Mouse (Mus musculus) limb, embryonic 12.5 days (tissue): Measurements from ENCODE around the gene Acer3. TPM values are rescaled to one million over a fixed set of nuclear protein-coding genes. Genes with fewer than 3 reads are reported as not detected.

ENCODE experiments used
- ATAC-seq: fragments of 200-750 bp; cut with Nextera tagmentation; 2 replicates; pipeline ENCODE4 v1.8.0; 2017; ENCODE audit warnings: low read depth, moderate TSS enrichment; ENCODE audit not compliant: insufficient number of reproducible peaks, insufficient read depth, low FRiP score, low TSS enrichment
- H3K27ac ChIP-seq: fragments of 300-500 bp; sonication (generic); 2 replicates; pipeline ENCODE4 v1.5.1; 2016; ENCODE audit warnings: mild to moderate bottlenecking, moderate library complexity
- H3K27me3 ChIP-seq: fragments of 300-500 bp; sonication (generic); 2 replicates; pipeline ENCODE4 v1.6.1; 2016; ENCODE audit warnings: mild to moderate bottlenecking, moderate library complexity
- H3K36me3 ChIP-seq: fragments of 300-500 bp; sonication (generic); 2 replicates; pipeline ENCODE4 v1.6.1; 2016; ENCODE audit warnings: mild to moderate bottlenecking, moderate library complexity
- H3K4me1 ChIP-seq: fragments of 300-500 bp; sonication (generic); replicated peaks from 2 replicates; pipeline ENCODE4 v1.6.1; 2016
- H3K4me2 ChIP-seq: fragments of 300-500 bp; sonication (generic); 2 replicates; pipeline ENCODE4 v1.6.1; 2016; ENCODE audit warnings: mild to moderate bottlenecking, moderate library complexity
- H3K4me3 ChIP-seq: fragments of 300-500 bp; sonication (generic); replicated peaks from 2 replicates; pipeline ENCODE4 v1.5.1; 2016; ENCODE audit warnings: mild to moderate bottlenecking
- H3K9ac ChIP-seq: fragments of 300-500 bp; sonication (generic); replicated peaks from 2 replicates; pipeline ENCODE4 v1.6.1; 2016; ENCODE audit warnings: mild to moderate bottlenecking, moderate library complexity
- H3K9me3 ChIP-seq: fragments of 300-500 bp; sonication (generic); 2 replicates; pipeline ENCODE4 v1.6.1; 2016; ENCODE audit warnings: mild to moderate bottlenecking, moderate library complexity
- WGBS: fragments of 180-500 bp; shearing (Covaris S2); methylation state at CpG from one replicate; pipeline ENCODE4 v1.1.7; 2016; 5-methylcytosine and 5-hydroxymethylcytosine counted together
- polyA plus RNA-seq: library from polyadenylated mRNA; unstranded; fragments of >200 nt; fragmentation: Nextera tagmentation; extraction: Ambion mirVana; gene quantifications from 2 replicates; pipeline ENCODE4 v1.2.1, GENCODE M21; 2016

Gene Acer3
- polyA plus RNA-seq, 1 experiment from 2014 or later = 25.4 TPM

DNA sequence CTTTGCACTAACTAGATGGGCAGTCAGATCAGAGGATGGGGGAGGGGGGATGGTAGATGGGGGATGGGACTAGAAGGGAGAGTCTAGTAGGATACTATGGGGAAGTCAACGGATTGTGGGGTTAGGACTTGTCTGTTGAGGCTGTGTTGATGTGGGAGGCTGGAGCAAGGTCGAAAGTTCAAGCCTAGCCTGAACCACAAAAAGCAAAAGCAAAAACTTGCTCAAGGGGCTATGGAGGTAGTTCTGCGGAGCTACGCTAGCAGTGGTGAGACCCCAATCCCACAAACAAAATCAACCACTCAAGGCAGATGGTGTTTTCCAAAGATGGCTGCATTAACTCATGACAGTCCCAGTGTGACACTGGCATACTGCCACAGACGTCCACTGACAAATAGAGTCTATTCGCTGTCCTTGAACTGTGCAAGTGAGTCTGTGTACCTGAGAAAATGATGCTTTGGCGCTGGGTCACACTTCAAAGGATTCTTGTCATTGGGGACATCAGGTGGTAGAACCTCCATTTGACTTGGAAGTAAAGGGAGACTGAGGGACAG is 927 bp downstream of the Acer3 start:
- Histone ChIP-seq H3K9me3 (no peaks in the 10 kb centered on the region), H3K27me3 (no peaks in the 10 kb centered on the region), H3K9ac (no peak overlapping the region), H3K27ac (no peak overlapping the region), H3K4me3 (no peak overlapping the region), H3K4me1 (no peaks in the 10 kb centered on the region; the same call in 1 of the 2 replicates), H3K36me3 (no peaks in the 10 kb centered on the region), H3K4me2 (no peak overlapping the region)
- no peak for ATAC-seq
- 83% methylated on average over 7 of the region's 7 CpGs for WGBS

DNA sequence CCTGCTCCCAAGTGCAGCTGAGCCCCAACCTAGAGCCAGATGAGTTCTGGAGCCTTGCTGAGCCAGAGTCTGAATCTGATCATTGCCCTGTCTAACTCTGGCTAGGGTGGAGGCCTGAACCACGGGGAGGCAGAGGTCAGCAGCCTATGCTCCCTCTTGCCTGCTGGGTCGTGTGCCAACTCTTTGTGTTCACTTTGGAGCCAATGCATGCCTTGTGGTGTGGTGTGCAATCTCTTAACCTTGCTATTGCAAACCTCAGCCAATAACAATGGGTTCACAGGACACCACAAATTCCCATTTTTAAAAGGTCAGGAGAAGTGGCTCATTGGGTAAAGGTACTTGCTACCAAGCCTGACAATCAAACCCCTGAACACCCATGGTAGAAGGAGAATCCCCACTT is 4.4 kb downstream of the Acer3 start:
- WGBS = 53% methylated on average over 2 of the region's 2 CpGs
- H3K9ac ChIP-seq = no peak overlapping the region
- H3K27ac ChIP-seq = no peak overlapping the region
- H3K4me2 ChIP-seq = no peak overlapping the region
- H3K4me3 ChIP-seq = no peak overlapping the region
- no peaks in the 10 kb centered on the region for H3K4me1 ChIP-seq
- no peak for ATAC-seq
- no peaks in the 10 kb centered on the region for H3K27me3 ChIP-seq
- no peaks in the 10 kb centered on the region for H3K36me3 ChIP-seq
- H3K9me3 ChIP-seq = no peaks in the 10 kb centered on the region

DNA sequence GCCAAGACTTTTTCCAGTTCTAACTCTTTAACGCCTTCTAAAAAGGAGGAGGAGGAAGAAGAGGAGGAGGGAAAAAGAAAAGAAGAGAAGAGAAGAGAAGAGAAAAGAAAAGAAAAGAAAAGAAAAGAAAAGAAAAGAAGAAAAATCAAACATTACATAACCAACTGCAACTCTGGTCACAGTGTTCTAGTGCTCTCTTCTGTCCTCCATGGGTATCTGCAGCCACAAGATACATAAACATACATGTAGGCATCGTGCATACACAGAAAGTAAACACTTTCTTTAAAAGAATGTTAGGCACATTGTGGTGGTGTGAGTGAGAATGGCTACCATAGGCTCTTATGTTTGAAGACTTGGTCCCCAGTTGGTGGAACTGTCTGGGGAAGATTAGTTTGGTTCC is 5.9 kb downstream of the Acer3 start:
- H3K4me2 ChIP-seq = no peak overlapping the region
- no peaks in the 10 kb centered on the region for H3K4me1 ChIP-seq
- WGBS = 87% methylated on average over 2 of the region's 2 CpGs
- H3K4me3 ChIP-seq = no peak overlapping the region
- no peak overlapping the region for H3K27ac ChIP-seq
- H3K9ac ChIP-seq = no peak overlapping the region
- no peaks in the 10 kb centered on the region for H3K36me3 ChIP-seq
- H3K9me3 ChIP-seq = no peaks in the 10 kb centered on the region
- no peak for ATAC-seq
- H3K27me3 ChIP-seq = no peaks in the 10 kb centered on the region

DNA sequence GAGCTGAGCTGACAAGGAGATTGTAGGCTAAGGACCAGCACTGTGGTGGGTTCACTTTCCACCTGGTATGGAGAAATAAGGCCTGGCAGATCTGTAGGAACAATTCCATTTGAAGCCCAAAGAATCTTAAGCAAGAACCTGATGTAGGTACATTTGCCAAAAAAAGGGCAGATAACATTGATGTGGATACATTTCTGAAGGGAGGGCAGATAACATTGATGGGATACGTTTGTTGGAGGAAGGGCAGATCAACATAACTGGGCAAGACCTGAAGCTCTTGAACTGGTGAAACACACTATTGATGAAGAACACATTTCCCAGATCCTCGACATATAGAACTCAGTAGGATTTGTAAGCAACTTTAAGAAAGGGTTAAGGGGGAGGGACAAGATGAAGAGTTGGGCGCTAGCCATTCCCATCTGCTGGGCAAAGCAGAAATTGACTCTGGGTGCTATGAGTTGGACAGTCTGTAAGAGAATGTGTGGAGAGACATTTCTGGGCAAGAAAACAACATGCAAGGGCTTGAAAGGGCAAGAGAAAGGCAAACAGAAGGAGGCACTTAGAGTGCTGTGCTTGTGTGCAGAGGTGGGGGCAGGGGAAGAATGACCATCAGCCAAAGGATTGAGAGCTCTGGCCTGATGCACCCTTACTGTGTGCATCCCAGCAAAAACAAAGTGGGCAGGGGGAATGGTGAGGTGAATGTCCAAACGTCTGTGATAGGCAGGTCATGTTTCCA is 8.7 kb downstream of the Acer3 start:
- Histone ChIP-seq H3K4me3 (no peak overlapping the region), H3K9me3 (no peaks in the 10 kb centered on the region), H3K4me1 (peaks cover 4% of the 10 kb centered on the region), H3K27me3 (no peaks in the 10 kb centered on the region), H3K36me3 (no peaks in the 10 kb centered on the region), H3K27ac (no peak overlapping the region), H3K9ac (no peak overlapping the region), H3K4me2 (no peak overlapping the region)
- ATAC-seq = no peak
- WGBS = 59% methylated on average over 4 of the region's 4 CpGs

DNA sequence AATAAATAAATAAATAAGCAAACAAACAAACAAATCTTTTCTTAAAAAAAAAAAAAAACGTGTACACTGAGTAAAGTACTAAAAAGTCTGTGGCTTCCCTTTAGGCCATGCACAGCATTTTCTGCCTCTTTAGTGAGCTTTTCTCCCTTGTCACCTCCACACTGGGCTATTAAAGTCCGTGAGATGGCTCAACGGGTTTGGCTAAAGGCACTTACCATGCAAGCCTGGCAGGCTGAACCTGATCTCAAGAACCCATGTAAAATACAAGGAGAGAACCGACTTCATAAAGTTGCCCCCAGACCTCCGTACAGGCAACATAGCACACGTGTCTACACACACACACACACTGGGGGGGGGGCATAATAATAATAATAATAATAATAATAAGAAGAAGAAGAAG is 10.7 kb downstream of the Acer3 start:
- no peak overlapping the region for H3K4me3 ChIP-seq
- 61% methylated on average over 6 of the region's 6 CpGs for WGBS

DNA sequence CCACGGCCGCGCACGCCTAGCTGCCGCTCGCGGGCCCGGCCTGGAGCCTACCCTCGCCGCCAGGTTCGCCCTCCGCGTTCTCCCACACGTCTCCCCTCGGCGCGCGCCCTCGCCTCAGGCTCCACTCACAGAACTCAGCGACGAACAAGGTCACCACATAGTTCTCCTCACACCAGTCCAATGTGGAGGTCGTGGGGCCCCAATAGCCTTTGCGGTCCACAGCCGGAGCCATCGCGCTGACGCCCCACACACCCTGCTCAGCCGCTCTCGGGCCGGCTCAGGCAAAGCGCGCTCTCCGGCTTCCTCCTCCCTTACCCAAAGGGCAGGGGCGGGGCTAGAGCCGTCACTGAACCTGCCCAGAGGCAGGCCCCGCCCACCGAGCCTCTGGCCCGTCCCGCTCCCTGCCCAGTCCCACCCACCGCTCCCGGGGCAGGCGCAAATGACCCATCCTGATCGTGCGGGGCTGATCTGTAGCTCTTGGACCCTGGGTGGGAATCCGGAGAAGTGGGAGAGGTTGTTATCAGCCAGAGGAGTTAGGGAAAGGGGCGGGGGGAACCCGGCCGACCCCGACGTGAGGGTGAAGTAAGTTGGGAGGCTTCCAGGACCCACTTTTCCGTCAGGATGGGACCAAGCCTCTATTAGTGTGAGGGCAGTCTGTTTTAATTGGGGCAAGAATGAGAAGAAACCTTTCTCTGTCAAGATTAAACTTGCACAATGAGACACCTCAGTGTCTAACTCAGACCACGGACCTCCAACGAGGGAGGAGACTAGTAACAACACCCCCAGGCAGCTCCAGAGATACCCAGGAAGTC is 11.6 kb downstream of the Acer3 start:
- Histone ChIP-seq H3K27me3 (no peaks in the 10 kb centered on the region), H3K36me3 (no peaks in the 10 kb centered on the region), H3K27ac (peak overlapping the region; percentile 70; the same call in 1 of the 2 replicates), H3K4me1 (peaks cover 4% of the 10 kb centered on the region), H3K9me3 (no peaks in the 10 kb centered on the region), H3K9ac (peak overlapping the region; percentile 87), H3K4me2 (peak overlapping the region; percentile 80), H3K4me3 (peak overlapping the region; percentile 80)
- ATAC-seq = peak; percentile 96
- WGBS = under 1% methylated on average over 53 of the region's 53 CpGs

More for the DNA sequence above, 10.7 kb downstream of the Acer3 start:
- H3K9me3 ChIP-seq = no peaks in the 10 kb centered on the region
- ATAC-seq = no peak
- H3K27ac ChIP-seq = no peak overlapping the region
- H3K4me1 ChIP-seq = peaks cover 4% of the 10 kb centered on the region
- no peak overlapping the region for H3K9ac ChIP-seq
- H3K4me2 ChIP-seq = no peak overlapping the region
- H3K36me3 ChIP-seq = no peaks in the 10 kb centered on the region
- no peaks in the 10 kb centered on the region for H3K27me3 ChIP-seq

DNA sequence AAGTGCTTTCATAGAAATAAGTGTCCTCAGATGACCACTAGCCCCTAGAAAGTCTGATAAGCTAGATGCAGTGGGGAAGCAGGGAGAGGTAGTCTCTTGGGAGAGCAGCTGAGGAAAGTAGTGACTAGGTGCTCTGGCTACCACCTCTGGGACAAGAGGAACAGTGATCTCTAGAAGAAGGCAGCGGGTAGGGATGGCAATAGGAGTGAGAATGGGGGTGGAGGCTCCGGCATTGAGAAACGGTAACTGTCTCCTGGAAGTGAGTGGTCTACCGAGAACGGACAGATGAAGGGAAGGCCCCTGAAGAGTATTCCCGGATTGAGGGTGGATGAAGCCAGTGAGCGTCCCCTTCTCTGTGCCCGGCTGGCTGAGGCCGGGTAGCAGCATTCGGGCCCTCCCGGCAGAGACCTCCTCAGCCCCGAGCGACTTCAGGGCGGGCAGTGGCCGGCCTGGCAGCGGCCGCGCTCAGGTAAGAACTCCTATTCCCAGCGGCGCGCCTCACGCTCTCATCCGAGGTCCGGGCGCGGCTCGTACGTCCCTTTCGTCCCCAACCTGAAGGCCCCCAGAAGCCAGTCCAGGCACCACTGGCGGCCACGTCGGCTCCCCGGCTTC is 12.3 kb downstream of the Acer3 start:
- under 1% methylated on average over 31 of the region's 33 CpGs for WGBS
- Histone ChIP-seq H3K27me3 (no peaks in the 10 kb centered on the region), H3K27ac (peak overlapping the region; percentile 70; the same call in 1 of the 2 replicates), H3K4me2 (peak overlapping the region; percentile 80), H3K4me1 (peaks cover 4% of the 10 kb centered on the region), H3K36me3 (no peaks in the 10 kb centered on the region), H3K9ac (peak overlapping the region; percentile 87), H3K9me3 (no peaks in the 10 kb centered on the region), H3K4me3 (peak overlapping the region; percentile 80)
- ATAC-seq = peak; percentile 58

DNA sequence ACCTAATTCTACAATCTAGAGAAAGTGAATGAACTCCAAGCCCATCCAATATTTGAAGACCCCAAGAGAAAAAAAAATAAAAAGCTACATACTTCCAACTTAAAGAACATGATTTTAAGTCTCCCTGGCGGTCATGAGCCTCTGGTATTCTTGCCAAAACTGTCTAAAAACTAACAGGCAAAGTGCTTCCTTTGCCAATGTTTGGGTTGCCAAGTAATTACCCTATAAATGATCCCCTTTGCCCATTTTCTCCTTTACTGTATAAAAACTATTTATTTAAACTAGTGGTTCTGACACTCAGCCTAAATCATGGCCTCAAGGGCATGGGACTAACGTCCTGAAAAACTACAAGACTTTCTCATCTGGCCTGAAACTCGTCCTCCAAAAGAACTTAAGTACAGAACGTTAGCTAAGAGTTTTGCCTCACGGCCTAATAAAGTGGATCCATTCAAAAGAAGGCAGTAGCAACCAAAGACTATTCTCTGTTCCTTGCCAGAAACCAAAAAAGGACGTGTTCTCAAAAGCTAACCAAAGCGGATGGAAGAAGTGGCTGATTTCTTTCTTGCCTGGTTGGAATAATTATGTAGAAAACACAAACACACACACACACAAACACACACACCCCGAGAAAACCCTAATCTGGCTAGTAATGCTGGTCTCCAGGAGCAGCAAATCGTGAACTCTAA is 12.9 kb downstream of the Acer3 start:
- WGBS = 45% methylated on average over 9 of the region's 9 CpGs
- ATAC-seq = no peak

DNA sequence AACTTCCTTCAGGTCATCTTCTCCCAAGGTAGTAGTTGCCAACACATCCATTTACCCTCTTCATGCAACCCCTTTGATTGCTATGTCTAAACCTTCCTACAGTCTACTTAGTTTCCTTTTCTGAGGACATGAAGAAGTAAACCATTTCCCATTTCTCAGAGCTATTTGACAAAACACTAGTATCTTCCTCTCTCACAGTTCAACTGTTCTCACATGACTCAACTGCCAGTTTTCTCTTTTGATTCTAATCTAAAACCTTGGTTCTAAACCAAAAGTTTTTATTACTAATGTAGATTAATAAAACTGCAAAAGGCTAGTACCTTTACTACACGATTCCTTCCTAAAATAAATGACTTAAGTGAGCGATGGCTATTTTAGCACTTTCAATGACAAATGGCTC is 13.6 kb downstream of the Acer3 start:
- 96% methylated on average over 2 of the region's 2 CpGs for WGBS
- no peak for ATAC-seq

More for the DNA sequence above, 12.9 kb downstream of the Acer3 start:
- Histone ChIP-seq H3K4me2 (peak overlapping the region; percentile 80), H3K9ac (peak overlapping the region; percentile 87), H3K4me3 (peak overlapping the region; percentile 80), H3K27me3 (no peaks in the 10 kb centered on the region), H3K9me3 (no peaks in the 10 kb centered on the region), H3K36me3 (no peaks in the 10 kb centered on the region), H3K4me1 (peaks cover 4% of the 10 kb centered on the region), H3K27ac (no peak overlapping the region)

DNA sequence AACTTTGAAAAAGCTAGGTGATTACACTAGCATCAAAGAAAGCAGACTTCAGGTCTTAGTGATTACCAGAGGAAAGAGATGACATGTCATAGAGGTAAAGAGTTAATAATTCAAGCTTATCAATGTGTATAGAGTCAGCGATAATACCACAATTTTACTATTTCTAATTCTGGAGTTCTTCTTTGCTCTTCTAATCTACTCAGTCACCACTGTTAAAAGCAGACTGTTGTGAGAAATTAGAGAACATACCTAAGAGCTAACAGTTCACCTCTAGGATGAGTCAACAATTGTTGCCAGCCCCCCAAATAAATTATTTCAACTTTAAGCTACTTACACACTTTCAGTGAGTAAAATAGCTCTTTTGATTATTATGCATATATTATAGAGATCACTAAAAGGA is 28.1 kb downstream of the Acer3 start:
- ATAC-seq = no peak
- H3K27ac ChIP-seq = no peak overlapping the region
- H3K36me3 ChIP-seq = no peaks in the 10 kb centered on the region
- H3K27me3 ChIP-seq = no peaks in the 10 kb centered on the region
- 93% methylated on average over 1 of the region's 1 CpGs for WGBS
- H3K9ac ChIP-seq = no peak overlapping the region
- H3K9me3 ChIP-seq = no peaks in the 10 kb centered on the region
- H3K4me1 ChIP-seq = no peaks in the 10 kb centered on the region
- H3K4me3 ChIP-seq = no peak overlapping the region
- H3K4me2 ChIP-seq = no peak overlapping the region

More for the DNA sequence above, 13.6 kb downstream of the Acer3 start:
- Histone ChIP-seq H3K4me3 (no peak overlapping the region), H3K27ac (no peak overlapping the region), H3K4me1 (peaks cover 4% of the 10 kb centered on the region), H3K36me3 (no peaks in the 10 kb centered on the region), H3K9me3 (no peaks in the 10 kb centered on the region), H3K4me2 (no peak overlapping the region), H3K27me3 (no peaks in the 10 kb centered on the region), H3K9ac (no peak overlapping the region)
